Mouse (Mus musculus) MEL (cell line): ENCODE data around the gene Cabp2. TPM values are rescaled to one million over a fixed set of nuclear protein-coding genes. Genes with fewer than 3 reads are reported as not detected.

ENCODE experiments used
- DNase-seq: peaks from one replicate; pipeline ENCODE4 v3.0.0; 2011; ENCODE audit warnings: low read depth, low spot score
- H3K27ac ChIP-seq: 2 replicates; pipeline ENCODE4 v1.5.1; 2012; ENCODE audit warnings: low read depth, mild to moderate bottlenecking, control low read depth, low read length, moderate library complexity; ENCODE audit not compliant: control insufficient read depth
- H3K27me3 ChIP-seq, 2 experiments: fragments of 150-350 bp in 1 of 2; sonication (generic) in 1 of 2; 2 replicates each; pipeline ENCODE4 v1.6.1; 2012; ENCODE audit warnings: low read length in 2 of 2, mild to moderate bottlenecking in 2 of 2, improper control_type of control experiment in 1 of 2, moderate library complexity in 1 of 2; ENCODE audit not compliant: insufficient read depth in 2 of 2, control insufficient read depth in 1 of 2
- H3K36me3 ChIP-seq, 2 experiments: 2 replicates each; pipeline ENCODE4 v1.6.1; 2012 to 2014; ENCODE audit warnings: low read length in 2 of 2, improper control_type of control experiment in 1 of 2, inconsistent platforms in 1 of 2, mild to moderate bottlenecking in 1 of 2; ENCODE audit not compliant: insufficient read depth in 2 of 2, control insufficient read depth in 1 of 2
- H3K4me1 ChIP-seq, 2 experiments: fragments of 150-350 bp in 1 of 2; sonication (generic) in 1 of 2; 2 replicates each; pipeline ENCODE4 v1.6.1; 2012; ENCODE audit warnings: low read length in 2 of 2, improper control_type of control experiment in 1 of 2, mild to moderate bottlenecking in 1 of 2; ENCODE audit not compliant: insufficient read depth in 2 of 2, control insufficient read depth in 1 of 2
- H3K4me3 ChIP-seq, 2 experiments: fragments of 150-350 bp in 1 of 2; sonication (generic) in 1 of 2; 2 replicates each; pipeline ENCODE4 v1.5.1; 2012; ENCODE audit warnings: low read depth in 2 of 2, low read length in 2 of 2, mild to moderate bottlenecking in 2 of 2, moderate library complexity in 2 of 2, control low read depth in 1 of 2, improper control_type of control experiment in 1 of 2; ENCODE audit not compliant: control insufficient read depth in 1 of 2, insufficient read depth in 1 of 2
- H3K79me2 ChIP-seq: 2 replicates; pipeline ENCODE4 v1.6.1; 2012; ENCODE audit warnings: mild to moderate bottlenecking, low read length, moderate library complexity; ENCODE audit not compliant: control insufficient read depth, poor library complexity, insufficient read depth
- H3K9ac ChIP-seq: 2 replicates; pipeline ENCODE4 v1.6.1; 2012; ENCODE audit warnings: low read depth, mild to moderate bottlenecking, control low read depth, low read length, moderate library complexity; ENCODE audit not compliant: control insufficient read depth, poor library complexity, severe bottlenecking
- H3K9me3 ChIP-seq: fragments of 150-350 bp; sonication (generic); replicated peaks from 2 replicates; pipeline ENCODE4 v1.6.1; 2012; ENCODE audit warnings: mild to moderate bottlenecking, low read length, improper control_type of control experiment, moderate library complexity; ENCODE audit not compliant: insufficient read depth
- BHLHE40 ChIP-seq: IDR thresholded peaks from 2 replicates; pipeline ENCODE4 v1.6.1; 2012; ENCODE audit warnings: low read depth, mild to moderate bottlenecking, inconsistent platforms, low read length, improper control_type of control experiment, borderline replicate concordance
- CTCF ChIP-seq, 3 experiments: IDR thresholded peaks in 2 of 3; conservative IDR thresholded peaks in 1 of 3; 2 replicates each; pipeline ENCODE4 v1.5.1; 2011 to 2012; ENCODE audit warnings: low read length in 3 of 3, low read depth in 2 of 3, mild to moderate bottlenecking in 2 of 3, improper control_type of control experiment in 1 of 3, inconsistent platforms in 1 of 3, mixed read lengths in 1 of 3, moderate library complexity in 1 of 3; ENCODE audit not compliant: control insufficient read depth in 1 of 3, insufficient read depth in 1 of 3, poor library complexity in 1 of 3, severe bottlenecking in 1 of 3
- E2F4 ChIP-seq: IDR thresholded peaks from 2 replicates; pipeline ENCODE4 v1.6.1; 2011; ENCODE audit warnings: low read depth, low read length, improper control_type of control experiment, borderline replicate concordance
- EP300 ChIP-seq, 2 experiments: IDR thresholded peaks; 2 replicates each; pipeline ENCODE4 v1.6.1; 2011; ENCODE audit warnings: improper control_type of control experiment in 2 of 2, low read length in 2 of 2, low read depth in 1 of 2, mild to moderate bottlenecking in 1 of 2
- GABPA ChIP-seq: IDR thresholded peaks from 2 replicates; pipeline ENCODE4 v1.6.1; 2012; ENCODE audit warnings: low read depth, mild to moderate bottlenecking, inconsistent platforms, low read length, improper control_type of control experiment, moderate library complexity
- GATA1 ChIP-seq: IDR thresholded peaks from 2 replicates; pipeline ENCODE4 v1.6.1; 2011; ENCODE audit warnings: low read depth, low read length, improper control_type of control experiment
- HCFC1 ChIP-seq: IDR thresholded peaks from 2 replicates; pipeline ENCODE4 v1.6.1; 2012; ENCODE audit warnings: low read depth, mild to moderate bottlenecking, inconsistent platforms, low read length, improper control_type of control experiment, moderate library complexity
- JUND ChIP-seq: IDR thresholded peaks from 2 replicates; pipeline ENCODE4 v1.6.1; 2011; ENCODE audit warnings: low read depth, mild to moderate bottlenecking, improper control_type of control experiment, low read length
- KAT2A ChIP-seq: conservative IDR thresholded peaks from 2 replicates; pipeline ENCODE4 v1.6.1; 2012; ENCODE audit warnings: low read depth, low read length, improper control_type of control experiment, inconsistent platforms
- MAX ChIP-seq: IDR thresholded peaks from 2 replicates; pipeline ENCODE4 v1.6.1; 2011; ENCODE audit warnings: low read length, improper control_type of control experiment
- MEF2A ChIP-seq: IDR thresholded peaks from 2 replicates; pipeline ENCODE4 v1.6.1; 2014; ENCODE audit warnings: low read depth, mild to moderate bottlenecking, inconsistent platforms, low read length, improper control_type of control experiment; ENCODE audit not compliant: poor library complexity, insufficient replicate concordance, severe bottlenecking; ENCODE audit errors: extremely low read depth
- NELFE ChIP-seq: IDR thresholded peaks from 2 replicates; pipeline ENCODE4 v1.6.1; 2011; ENCODE audit warnings: low read depth, low read length, improper control_type of control experiment
- NRF1 ChIP-seq: IDR thresholded peaks from 2 replicates; pipeline ENCODE4 v1.6.1; 2014; ENCODE audit warnings: low read depth, mild to moderate bottlenecking, inconsistent platforms, low read length, improper control_type of control experiment, moderate library complexity; ENCODE audit not compliant: poor library complexity, insufficient read depth, severe bottlenecking
- POLR2AphosphoS5 ChIP-seq: IDR thresholded peaks from 2 replicates; pipeline ENCODE4 v1.6.1; 2012; ENCODE audit warnings: low read depth, borderline replicate concordance, mild to moderate bottlenecking, inconsistent platforms, low read length, moderate library complexity, mixed read lengths
- RCOR1 ChIP-seq: IDR thresholded peaks from 2 replicates; pipeline ENCODE4 v1.6.1; 2012; ENCODE audit warnings: low read depth, mild to moderate bottlenecking, inconsistent platforms, low read length, improper control_type of control experiment
- SIN3A ChIP-seq: IDR thresholded peaks from 2 replicates; pipeline ENCODE4 v1.6.1; 2012; ENCODE audit warnings: low read length, improper control_type of control experiment, inconsistent platforms
- TAL1 ChIP-seq: IDR thresholded peaks from 2 replicates; pipeline ENCODE4 v1.6.1; 2012; ENCODE audit warnings: mild to moderate bottlenecking, inconsistent platforms, low read length, moderate library complexity, mixed read lengths
- TBP ChIP-seq: IDR thresholded peaks from 2 replicates; pipeline ENCODE4 v1.8.0; 2011; ENCODE audit warnings: low read depth, low read length, improper control_type of control experiment
- TCF12 ChIP-seq: IDR thresholded peaks from 2 replicates; pipeline ENCODE4 v1.6.1; 2014; ENCODE audit warnings: low read depth, mild to moderate bottlenecking, inconsistent platforms, low read length, improper control_type of control experiment, moderate library complexity
- UBTF ChIP-seq: IDR thresholded peaks from 2 replicates; pipeline ENCODE4 v1.6.1; 2012; ENCODE audit warnings: low read depth, mild to moderate bottlenecking, inconsistent platforms, low read length, improper control_type of control experiment, moderate library complexity, borderline replicate concordance; ENCODE audit not compliant: insufficient read depth
- ZC3H11A ChIP-seq: IDR thresholded peaks from 2 replicates; pipeline ENCODE4 v1.6.1; 2012; ENCODE audit warnings: low read depth, mild to moderate bottlenecking, inconsistent platforms, low read length, improper control_type of control experiment
- ZMIZ1 ChIP-seq: IDR thresholded peaks from 2 replicates; pipeline ENCODE4 v1.6.1; 2012; ENCODE audit warnings: low read depth, mild to moderate bottlenecking, inconsistent platforms, low read length, improper control_type of control experiment, moderate library complexity
- ZNF384 ChIP-seq: IDR thresholded peaks from 2 replicates; pipeline ENCODE4 v1.6.1; 2012; ENCODE audit warnings: low read depth, mild to moderate bottlenecking, inconsistent platforms, low read length, improper control_type of control experiment
- polyA plus RNA-seq, 2 experiments: library from polyadenylated mRNA; stranded (reverse) in 1 of 2; unstranded in 1 of 2; fragments of >175 nt in 1 of 2; fragments of >200 nt in 1 of 2; gene quantifications; 2 replicates each; pipeline versions ENCODE4 v1.2.1 to v1.2.4; 2012; ENCODE audit warnings: low replicate concordance in 2 of 2, low read depth in 1 of 2; ENCODE audit not compliant: insufficient read length in 2 of 2, insufficient read depth in 1 of 2, missing spikeins in 1 of 2
- total RNA-seq: library from RNA; depleted of rRNA; stranded (reverse); fragments of 300-350 nt; gene quantifications from 2 replicates; pipeline ENCODE4 v1.2.3, GENCODE M21; 2012

Gene Cabp2
- total and polyA plus RNA-seq, 3 experiments: 0.14 TPM; not detected in 2

DNA sequence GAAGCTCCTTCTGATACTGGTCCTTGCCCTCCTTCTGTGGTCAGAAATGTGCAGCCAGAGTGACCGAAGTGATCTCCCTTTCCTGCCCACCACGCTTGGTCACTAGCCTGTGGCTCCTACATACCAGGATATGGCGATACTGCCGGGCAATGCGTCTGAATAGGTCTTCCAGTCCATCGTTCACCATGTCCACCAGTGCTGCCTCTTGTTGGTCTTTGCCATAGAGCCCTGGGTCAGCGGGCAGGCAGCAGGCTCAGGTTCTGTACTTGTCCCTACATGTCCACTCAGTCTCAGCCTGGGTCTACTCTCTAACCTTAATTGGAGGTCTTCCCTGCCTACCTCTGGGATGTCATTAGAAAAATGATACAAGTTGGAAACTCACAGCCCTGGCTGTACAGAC is 23.4 kb upstream of the Cabp2 start:
- DNase-seq: no peak
- H3K4me3 ChIP-seq: no peak overlapping the region
- H3K27me3 ChIP-seq: peaks cover 0 to 3% of the 10 kb centered on the region in 2 experiments; a peak in 1 of 4 replicates
- peaks cover 0 to 2% of the 10 kb centered on the region in 2 experiments; a peak in 2 of 4 replicates for H3K36me3 ChIP-seq
- TF ChIP-seq POLR2AphosphoS5 (no peak), KAT2A (no peak), BHLHE40 (no peak), TAL1 (no peak), ZMIZ1 (no peak), GATA1 (no peak), JUND (no peak), EP300 (IDR thresholded peaks at IDR 0.05; ENCODE audit: low read depth in 1 of 2, low read length in 2 of 2) (no peak), ZC3H11A (no peak), SIN3A (no peak), UBTF (no peak), GABPA (no peak), NRF1 (no peak), CTCF (IDR thresholded peaks at IDR 0.05 in 2 of 3, conservative IDR thresholded peaks at IDR 0.05 in 1 of 3; ENCODE audit: control insufficient read depth in 1 of 3, insufficient read depth in 1 of 3, low read depth in 2 of 3, low read length in 3 of 3, poor library complexity in 1 of 3, severe bottlenecking in 1 of 3) (no peak), TCF12 (no peak), TBP (no peak)
- peaks cover 0 to 10% of the 10 kb centered on the region in 2 experiments; a peak in 2 of 4 replicates for H3K4me1 ChIP-seq
- no peak overlapping the region for H3K27ac ChIP-seq
- H3K79me2 ChIP-seq: no peaks in the 10 kb centered on the region
- no peaks in the 10 kb centered on the region for H3K9me3 ChIP-seq
- no peak overlapping the region for H3K9ac ChIP-seq

DNA sequence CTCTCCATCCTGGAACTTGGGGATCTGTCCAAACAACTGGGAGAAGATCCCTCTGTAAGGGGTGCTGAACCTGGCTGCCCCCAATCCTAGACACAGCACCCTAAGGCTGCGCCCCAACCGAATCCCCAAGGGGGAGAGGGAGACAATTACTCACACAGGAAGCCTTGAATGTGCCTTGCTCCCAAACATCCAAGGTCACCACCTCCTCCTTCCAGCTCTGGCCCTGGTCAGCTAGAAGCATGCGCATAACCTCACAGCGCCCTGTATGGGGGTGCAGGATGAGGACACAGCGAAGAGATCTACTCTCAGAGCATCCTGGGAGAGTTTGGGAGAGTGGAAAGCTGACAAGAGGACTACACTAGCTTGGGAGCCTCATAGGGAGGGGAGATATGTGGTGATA is 22.8 kb upstream of the Cabp2 start:
- no peak for TF ChIP-seq HCFC1
- TF ChIP-seq BHLHE40: no peak
- TF ChIP-seq UBTF: no peak
- no peak for TF ChIP-seq KAT2A
- TF ChIP-seq TBP: no peak
- TF ChIP-seq TAL1: no peak
- TF ChIP-seq ZNF384: no peak
- TF ChIP-seq GATA1: no peak
- TF ChIP-seq MAX: no peak
- no peak for TF ChIP-seq POLR2AphosphoS5
- no peak for TF ChIP-seq TCF12
- TF ChIP-seq MEF2A: no peak
- TF ChIP-seq NELFE: no peak
- TF ChIP-seq E2F4: no peak
- TF ChIP-seq EP300 (IDR thresholded peaks at IDR 0.05; ENCODE audit: low read depth in 1 of 2, low read length in 2 of 2): no peak
- no peak for TF ChIP-seq RCOR1
- no peak overlapping the region for H3K27ac ChIP-seq
- no peak overlapping the region for H3K9ac ChIP-seq

More for the DNA sequence above, 22.8 kb upstream of the Cabp2 start:
- peaks cover 0 to 2% of the 10 kb centered on the region in 2 experiments; a peak in 2 of 4 replicates for H3K36me3 ChIP-seq
- H3K9me3 ChIP-seq: no peaks in the 10 kb centered on the region
- H3K4me1 ChIP-seq: peaks cover 0 to 10% of the 10 kb centered on the region in 2 experiments; a peak in 2 of 4 replicates
- H3K4me3 ChIP-seq: no peak overlapping the region
- no peak for DNase-seq
- no peaks in the 10 kb centered on the region for H3K79me2 ChIP-seq
- peaks cover 0 to 3% of the 10 kb centered on the region in 2 experiments; a peak in 1 of 4 replicates for H3K27me3 ChIP-seq
